Mouse (Mus musculus) liver, embryonic 15.5 days (tissue): ENCODE measurements around the gene Bmp2. TPM values are rescaled to one million over a fixed set of nuclear protein-coding genes. Genes with fewer than 3 reads are reported as not detected.

Experiments
- ATAC-seq: fragments of 200-750 bp; cut with Nextera tagmentation; 2 replicates; pipeline ENCODE4 v1.8.0; 2017; ENCODE audit warnings: moderate number of reproducible peaks, mild to moderate bottlenecking, moderate library complexity; ENCODE audit not compliant: insufficient read depth
- H3K27ac ChIP-seq: fragments of 300-500 bp; sonication (generic); replicated peaks from 2 replicates; pipeline ENCODE4 v1.5.1; 2015; ENCODE audit warnings: mild to moderate bottlenecking, inconsistent platforms
- H3K27me3 ChIP-seq: fragments of 300-500 bp; sonication (generic); 2 replicates; pipeline ENCODE4 v1.6.1; 2015; ENCODE audit warnings: mild to moderate bottlenecking, inconsistent platforms
- H3K36me3 ChIP-seq: fragments of 300-500 bp; sonication (generic); replicated peaks from 2 replicates; pipeline ENCODE4 v1.6.1; 2015; ENCODE audit warnings: moderate library complexity, mild to moderate bottlenecking, inconsistent platforms
- H3K4me1 ChIP-seq: fragments of 300-500 bp; sonication (generic); replicated peaks from 2 replicates; pipeline ENCODE4 v1.6.1; 2015; ENCODE audit warnings: inconsistent platforms
- H3K4me2 ChIP-seq: fragments of 300-500 bp; sonication (generic); 2 replicates; pipeline ENCODE4 v1.6.1; 2015; ENCODE audit warnings: moderate library complexity, mild to moderate bottlenecking, inconsistent platforms
- H3K4me3 ChIP-seq: fragments of 300-500 bp; sonication (generic); replicated peaks from 2 replicates; pipeline ENCODE4 v1.5.1; 2015; ENCODE audit warnings: mild to moderate bottlenecking, inconsistent platforms
- H3K9ac ChIP-seq: fragments of 300-500 bp; sonication (generic); 2 replicates; pipeline ENCODE4 v1.6.1; 2015; ENCODE audit warnings: moderate library complexity, mild to moderate bottlenecking, inconsistent platforms
- H3K9me3 ChIP-seq: fragments of 300-500 bp; sonication (generic); replicated peaks from 2 replicates; pipeline ENCODE4 v1.6.1; 2016; ENCODE audit warnings: inconsistent platforms
- WGBS: fragments of 180-500 bp; shearing (Covaris S2); methylation state at CpG from one replicate; pipeline ENCODE4 v1.1.7; 2015; ENCODE audit warnings: mixed read lengths; ENCODE audit not compliant: insufficient replicate concordance; 5-methylcytosine and 5-hydroxymethylcytosine counted together
- polyA plus RNA-seq: library from polyadenylated mRNA; unstranded; fragments of >200 nt; fragmentation: Nextera tagmentation; extraction: Ambion mirVana; gene quantifications from 2 replicates; pipeline ENCODE4 v1.2.1, GENCODE M21; 2015

Bmp2 gene
- 3.7 and 3.9 TPM in 2 replicates for polyA plus RNA-seq

DNA sequence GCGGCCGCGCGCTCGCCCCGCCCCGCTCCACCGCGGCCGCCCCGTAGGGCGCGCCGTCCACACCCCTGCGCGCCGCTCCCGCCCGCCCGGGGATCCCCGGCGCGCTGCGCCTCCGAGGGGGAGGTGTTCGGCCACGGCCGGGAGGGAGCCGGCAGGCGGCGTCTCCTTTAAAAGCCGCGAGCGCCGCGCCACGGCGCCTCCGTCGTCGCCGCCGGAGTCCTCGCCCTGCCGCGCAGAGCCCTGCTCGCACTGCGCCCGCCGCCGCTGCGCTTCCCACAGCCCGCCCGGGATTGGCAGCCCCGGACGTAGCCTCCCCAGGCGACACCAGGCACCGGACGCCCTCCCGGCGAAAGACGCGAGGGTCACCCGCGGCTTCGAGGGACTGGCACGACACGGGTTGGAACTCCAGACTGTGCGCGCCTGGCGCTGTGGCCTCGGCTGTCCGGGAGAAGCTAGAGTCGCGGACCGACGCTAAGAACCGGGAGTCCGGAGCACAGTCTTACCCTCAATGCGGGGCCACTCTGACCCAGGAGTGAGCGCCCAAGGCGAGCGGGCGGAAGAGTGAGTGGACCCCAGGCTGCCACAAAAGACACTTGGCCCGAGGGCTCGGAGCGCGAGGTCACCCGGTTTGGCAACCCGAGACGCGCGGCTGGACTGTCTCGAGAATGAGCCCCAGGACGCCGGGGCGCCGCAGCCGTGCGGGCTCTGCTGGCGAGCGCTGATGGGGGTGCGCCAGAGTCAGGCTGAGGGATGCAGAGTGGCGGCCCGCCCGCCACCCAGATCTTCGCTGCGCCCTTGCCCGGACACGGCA lies at the start of gene Bmp2:
Gene Bmp2, plus strand, starts transcription at position 129 of the 811 bp plus-strand sequence.
- H3K27ac ChIP-seq, result no peak within 1 kb of the TSS
- H3K4me3 ChIP-seq, result peak within 1 kb of the TSS; percentile 46
- H3K4me1 ChIP-seq, result peaks cover 9% of the 10 kb centered on the region
- peaks cover 77% of the 10 kb centered on the region for H3K27me3 ChIP-seq
- WGBS, result under 1% methylated on average over 106 of the region's 110 CpGs
- no peaks in the 10 kb centered on the region for H3K36me3 ChIP-seq
- H3K4me2 ChIP-seq, result peak within 1 kb of the TSS; percentile 61
- H3K9me3 ChIP-seq, result no peaks in the 10 kb centered on the region
- ATAC-seq, result peak; percentile 50
- no peak within 1 kb of the TSS; the same call in 1 of the 2 replicates for H3K9ac ChIP-seq

DNA sequence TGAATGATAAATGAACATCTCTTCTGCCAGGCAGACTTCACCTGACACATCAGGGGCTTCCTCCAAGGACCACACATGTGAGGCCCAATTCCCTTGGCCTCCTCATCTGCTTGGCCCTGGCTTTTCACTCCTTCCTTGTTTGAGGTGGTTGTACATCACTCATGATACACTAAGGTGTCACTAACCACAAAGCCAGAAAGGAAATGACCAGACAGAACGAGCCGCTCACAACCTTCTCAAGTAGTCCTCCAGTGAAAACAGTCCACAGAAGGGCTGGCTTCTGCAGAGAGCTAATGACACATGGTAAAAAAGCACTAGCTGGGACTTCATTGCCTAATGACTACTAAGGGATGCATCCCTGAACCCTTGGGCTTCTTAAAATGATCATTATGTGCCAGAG lies 46.3 kb upstream of the Bmp2 start:
- Histone ChIP-seq H3K4me3 (no peak overlapping the region), H3K4me1 (no peaks in the 10 kb centered on the region), H3K4me2 (no peak overlapping the region), H3K27me3 (no peaks in the 10 kb centered on the region), H3K36me3 (no peaks in the 10 kb centered on the region), H3K9ac (no peak overlapping the region), H3K9me3 (no peaks in the 10 kb centered on the region), H3K27ac (no peak overlapping the region)
- WGBS, result 21% methylated on average over 2 of the region's 2 CpGs
- ATAC-seq, result no peak

DNA sequence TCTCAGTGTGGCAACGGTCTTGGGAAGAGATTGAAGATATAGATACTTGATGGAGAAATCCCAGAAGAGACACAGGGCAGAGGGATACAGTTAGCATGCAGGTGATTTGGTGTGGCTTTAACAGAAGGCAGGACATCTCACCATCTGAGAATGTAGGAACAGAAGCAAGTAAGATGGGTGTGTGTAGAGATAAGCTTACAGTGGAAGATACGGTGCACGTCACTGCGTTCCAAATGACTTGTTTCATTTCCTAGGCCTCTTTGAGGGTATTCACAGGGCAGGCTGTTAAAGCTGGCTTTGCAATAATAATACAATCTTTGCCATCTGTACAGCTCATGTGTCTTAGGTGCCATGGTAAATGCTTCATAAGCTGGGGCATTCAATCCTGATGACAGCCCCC lies 44.9 kb upstream of the Bmp2 start:
- WGBS, result 35% methylated on average over 4 of the region's 4 CpGs
- no peaks in the 10 kb centered on the region for H3K27me3 ChIP-seq
- H3K4me2 ChIP-seq, result no peak overlapping the region
- H3K4me3 ChIP-seq, result no peak overlapping the region
- no peaks in the 10 kb centered on the region for H3K9me3 ChIP-seq
- no peak for ATAC-seq
- no peaks in the 10 kb centered on the region for H3K4me1 ChIP-seq
- no peak overlapping the region for H3K9ac ChIP-seq
- no peak overlapping the region for H3K27ac ChIP-seq
- no peaks in the 10 kb centered on the region for H3K36me3 ChIP-seq

DNA sequence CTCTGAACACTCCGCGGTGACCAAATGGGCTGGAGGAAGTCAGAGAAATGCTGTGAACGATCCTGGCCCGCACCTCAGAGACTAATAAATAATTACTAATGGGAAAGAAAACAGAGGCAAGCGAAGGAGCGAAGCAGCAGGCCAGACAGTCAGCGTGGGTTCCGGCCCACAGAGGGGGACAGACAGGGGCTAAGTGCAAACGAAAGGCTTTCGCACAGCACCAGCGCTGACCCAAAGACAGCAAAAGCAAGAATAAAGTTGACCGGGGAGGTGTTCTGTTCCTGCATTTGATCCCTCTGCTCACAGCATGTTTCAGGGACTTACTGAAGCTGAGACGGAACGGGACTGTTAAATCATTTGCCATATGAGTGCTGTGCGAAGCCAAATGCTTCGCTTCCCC lies 42.8 kb upstream of the Bmp2 start:
- no peaks in the 10 kb centered on the region for H3K27me3 ChIP-seq
- no peaks in the 10 kb centered on the region for H3K4me1 ChIP-seq
- ATAC-seq, result no peak
- H3K27ac ChIP-seq, result no peak overlapping the region
- no peak overlapping the region for H3K4me2 ChIP-seq
- H3K9ac ChIP-seq, result no peak overlapping the region
- no peaks in the 10 kb centered on the region for H3K36me3 ChIP-seq
- 76% methylated on average over 16 of the region's 16 CpGs for WGBS
- no peaks in the 10 kb centered on the region for H3K9me3 ChIP-seq
- no peak overlapping the region for H3K4me3 ChIP-seq

DNA sequence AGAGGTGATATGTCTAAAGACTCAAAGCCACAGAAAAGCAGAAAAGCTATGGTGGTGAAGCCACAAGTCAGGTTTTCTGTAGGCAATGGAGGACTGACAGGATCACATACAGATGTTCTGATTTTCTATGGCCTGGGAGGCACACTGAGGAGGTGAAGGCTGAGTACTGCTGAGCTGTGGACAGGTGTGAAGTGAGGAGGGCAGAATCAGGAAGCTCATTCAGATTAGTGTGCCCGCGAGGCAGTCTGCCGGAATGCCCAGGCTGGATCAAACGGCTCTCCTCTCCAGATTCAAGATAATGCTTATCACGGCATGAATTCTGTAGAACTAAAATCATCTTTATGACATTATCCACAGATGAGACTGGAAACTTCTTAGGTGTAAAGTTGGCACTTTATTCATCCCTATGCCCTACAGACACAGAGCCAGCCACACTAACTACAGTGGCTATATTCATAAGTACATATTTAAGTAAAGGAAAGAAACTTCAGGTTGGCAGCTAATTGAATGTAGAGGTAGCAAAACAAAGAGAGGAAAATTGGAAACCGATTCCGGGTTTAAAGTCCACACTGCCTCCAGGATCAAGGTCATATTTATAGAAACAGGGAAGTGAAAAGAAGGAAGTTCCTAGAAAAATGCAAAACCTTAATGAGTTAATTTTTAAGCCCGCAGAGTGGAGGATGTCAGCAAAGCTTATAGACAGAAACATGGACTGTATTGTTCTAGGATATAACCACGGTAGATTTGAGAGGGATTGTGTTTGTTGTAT lies 40.8 kb upstream of the Bmp2 start:
- no peak for ATAC-seq
- 34% methylated on average over 9 of the region's 9 CpGs for WGBS
- no peaks in the 10 kb centered on the region for H3K36me3 ChIP-seq
- no peak overlapping the region for H3K4me3 ChIP-seq
- H3K9me3 ChIP-seq, result no peaks in the 10 kb centered on the region
- H3K9ac ChIP-seq, result no peak overlapping the region
- H3K4me1 ChIP-seq, result no peaks in the 10 kb centered on the region
- no peak overlapping the region for H3K4me2 ChIP-seq
- no peaks in the 10 kb centered on the region for H3K27me3 ChIP-seq
- H3K27ac ChIP-seq, result no peak overlapping the region

DNA sequence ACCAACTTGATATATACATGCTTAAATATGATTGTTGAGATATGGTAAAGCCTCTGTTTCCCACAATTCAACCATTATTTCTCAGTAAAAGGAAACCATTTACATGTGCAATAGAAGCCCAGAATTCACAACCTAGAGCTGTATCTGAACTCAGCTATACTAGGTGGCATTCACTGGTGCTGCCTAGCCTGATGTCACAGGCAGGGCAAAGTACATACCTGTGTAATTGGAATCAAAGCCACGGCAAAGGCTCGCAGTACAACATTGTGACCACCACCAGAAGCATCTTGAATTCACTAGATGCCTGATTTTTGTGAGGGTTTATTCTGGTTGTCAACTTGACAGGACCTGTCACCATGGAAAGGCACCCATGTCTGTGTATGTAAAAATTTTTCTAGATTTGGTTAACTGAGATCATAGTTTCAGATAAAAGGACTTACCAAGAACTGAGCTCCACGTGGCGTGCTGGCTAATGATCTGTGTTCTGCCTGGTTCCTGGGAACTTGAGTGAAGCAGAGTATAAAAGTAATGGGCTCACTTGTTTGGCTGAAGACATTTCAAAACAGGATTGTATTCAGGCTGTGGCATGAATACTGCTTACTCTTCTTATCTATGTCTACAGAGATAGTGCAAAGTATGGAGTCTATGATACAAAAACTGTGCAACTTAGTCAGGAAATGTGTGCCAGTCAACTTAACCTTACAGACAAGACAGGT lies 35.5 kb upstream of the Bmp2 start:
- Histone ChIP-seq H3K9me3 (no peaks in the 10 kb centered on the region), H3K27me3 (no peaks in the 10 kb centered on the region), H3K4me3 (no peak overlapping the region), H3K4me1 (no peaks in the 10 kb centered on the region), H3K27ac (no peak overlapping the region), H3K36me3 (no peaks in the 10 kb centered on the region), H3K4me2 (no peak overlapping the region), H3K9ac (no peak overlapping the region)
- 64% methylated on average over 4 of the region's 4 CpGs for WGBS
- ATAC-seq, result no peak

DNA sequence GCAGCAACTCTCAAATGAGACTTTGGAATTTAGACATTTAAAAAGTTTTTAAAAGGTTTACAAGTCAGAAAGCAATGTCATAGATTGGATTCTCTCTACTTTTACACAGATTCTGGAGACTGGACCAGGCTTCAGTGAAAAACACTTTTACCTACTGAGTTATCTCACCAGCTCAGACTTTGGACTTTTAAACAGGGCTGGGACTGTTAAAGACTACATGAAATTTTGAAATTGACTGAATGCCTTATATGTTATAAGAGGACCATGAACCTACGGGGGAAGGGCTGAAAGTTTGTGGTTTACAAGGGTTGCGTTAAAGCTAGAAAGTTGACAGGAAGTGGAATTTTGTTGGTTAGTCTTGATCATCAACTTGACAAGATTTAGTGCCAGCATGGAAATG lies 34.1 kb upstream of the Bmp2 start:
- H3K4me3 ChIP-seq, result no peak overlapping the region
- no peaks in the 10 kb centered on the region for H3K4me1 ChIP-seq
- ATAC-seq, result no peak
- H3K9me3 ChIP-seq, result no peaks in the 10 kb centered on the region
- no peak overlapping the region for H3K27ac ChIP-seq
- H3K9ac ChIP-seq, result no peak overlapping the region
- no peaks in the 10 kb centered on the region for H3K27me3 ChIP-seq
- H3K36me3 ChIP-seq, result no peaks in the 10 kb centered on the region
- no peak overlapping the region for H3K4me2 ChIP-seq
- WGBS, result 23% methylated on average over 2 of the region's 2 CpGs

DNA sequence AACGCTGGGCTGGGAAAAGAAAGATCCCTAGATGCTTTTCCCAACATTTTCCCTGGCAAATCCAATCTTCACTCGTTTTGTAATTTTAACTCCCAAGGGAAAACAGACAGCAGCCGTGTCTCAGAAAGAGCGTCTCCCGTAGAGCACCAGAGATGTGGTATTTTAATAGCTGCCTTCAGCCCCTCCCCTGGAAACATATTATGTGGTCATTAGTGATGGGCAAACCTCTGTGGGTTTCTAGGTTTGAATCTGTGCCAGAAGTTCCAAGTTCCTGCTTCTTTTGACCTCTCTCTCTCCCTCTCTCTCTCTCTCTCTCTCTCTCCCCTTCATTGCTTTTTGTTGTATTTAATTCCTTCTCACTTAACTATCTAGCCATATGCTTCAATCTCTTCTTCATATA lies 30.8 kb upstream of the Bmp2 start:
- Histone ChIP-seq H3K4me3 (no peak overlapping the region), H3K27me3 (no peaks in the 10 kb centered on the region), H3K9ac (no peak overlapping the region), H3K36me3 (no peaks in the 10 kb centered on the region), H3K4me1 (no peaks in the 10 kb centered on the region), H3K4me2 (no peak overlapping the region), H3K9me3 (no peaks in the 10 kb centered on the region), H3K27ac (no peak overlapping the region)
- ATAC-seq, result no peak
- WGBS, result 58% methylated on average over 5 of the region's 5 CpGs

DNA sequence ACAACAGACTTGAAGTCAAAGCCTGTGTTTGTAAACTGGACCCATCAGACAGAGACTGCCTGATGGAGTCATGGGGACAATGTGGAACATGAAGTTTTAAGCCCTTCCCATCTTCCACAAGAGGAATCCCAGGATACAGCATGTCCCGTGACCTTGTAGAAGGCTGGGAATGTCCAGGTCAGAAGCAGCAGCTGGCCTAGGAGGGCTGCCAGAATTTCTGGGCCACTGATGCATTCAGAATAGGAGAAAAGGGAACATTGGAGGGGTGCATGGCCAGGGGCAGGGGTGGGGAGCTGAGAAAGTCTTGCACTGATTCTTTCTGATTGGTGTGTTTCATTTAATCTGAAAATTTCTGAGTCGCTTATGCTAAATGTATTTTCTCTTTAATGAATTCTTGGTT lies 29.8 kb upstream of the Bmp2 start:
- Histone ChIP-seq H3K36me3 (no peaks in the 10 kb centered on the region), H3K9ac (no peak overlapping the region), H3K27ac (no peak overlapping the region), H3K4me1 (no peaks in the 10 kb centered on the region), H3K4me2 (no peak overlapping the region), H3K4me3 (no peak overlapping the region), H3K9me3 (no peaks in the 10 kb centered on the region), H3K27me3 (no peaks in the 10 kb centered on the region)
- WGBS, result 72% methylated on average over 2 of the region's 2 CpGs
- ATAC-seq, result no peak

DNA sequence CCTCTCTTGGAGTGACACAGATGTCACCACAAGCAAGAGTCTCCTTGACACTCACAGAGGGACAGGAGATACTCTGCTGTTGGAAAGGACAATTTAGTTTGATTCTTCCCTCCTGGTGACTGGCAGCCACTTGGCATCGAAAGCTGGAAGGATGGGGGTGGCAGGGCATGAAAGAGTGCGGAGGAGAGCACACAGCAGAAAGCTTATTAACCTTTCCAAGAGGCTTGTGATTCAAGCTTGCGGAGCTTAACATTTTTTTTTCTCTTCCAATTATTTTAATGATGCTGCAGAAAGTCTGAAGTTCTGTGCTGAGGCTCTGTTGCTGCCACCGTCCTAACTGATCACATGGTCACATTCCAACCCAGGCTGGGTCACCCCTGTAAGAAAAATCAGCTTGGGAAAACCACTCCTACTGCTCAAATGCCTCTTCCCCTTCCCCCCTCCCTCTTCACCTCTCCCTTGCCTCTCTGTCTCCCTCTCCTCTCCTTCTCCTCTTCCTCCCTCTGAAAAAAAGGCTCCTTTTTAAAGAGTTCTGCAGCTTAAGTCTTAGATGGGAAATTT lies 26.3 kb upstream of the Bmp2 start:
- Histone ChIP-seq H3K9me3 (no peaks in the 10 kb centered on the region), H3K27me3 (no peaks in the 10 kb centered on the region), H3K27ac (no peak overlapping the region), H3K36me3 (no peaks in the 10 kb centered on the region), H3K4me1 (no peaks in the 10 kb centered on the region), H3K4me2 (no peak overlapping the region), H3K4me3 (no peak overlapping the region), H3K9ac (no peak overlapping the region)
- WGBS, result 45% methylated on average over 4 of the region's 4 CpGs
- no peak for ATAC-seq

DNA sequence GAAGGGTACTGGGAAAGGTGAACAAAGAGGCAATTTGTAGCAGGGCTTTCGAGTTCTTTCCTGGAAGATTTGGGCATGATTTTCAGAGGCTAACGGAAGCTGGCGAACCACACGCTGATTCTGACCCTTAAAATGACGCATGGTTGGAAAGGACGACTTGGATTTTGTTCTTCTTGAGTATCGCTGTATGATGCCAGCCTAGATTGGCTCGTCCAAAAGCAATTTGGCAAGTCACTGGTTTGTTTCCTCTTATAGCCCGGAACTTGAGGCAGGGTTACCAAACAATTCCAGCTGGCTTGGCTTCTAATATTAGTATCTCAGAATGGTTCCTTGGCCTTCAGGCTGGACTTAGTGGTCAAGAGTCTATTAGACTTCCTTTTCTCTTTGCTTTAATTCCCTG lies 22.6 kb upstream of the Bmp2 start:
- Histone ChIP-seq H3K4me2 (no peak overlapping the region), H3K4me1 (no peaks in the 10 kb centered on the region), H3K27ac (no peak overlapping the region), H3K27me3 (no peaks in the 10 kb centered on the region), H3K9ac (no peak overlapping the region), H3K4me3 (no peak overlapping the region), H3K9me3 (no peaks in the 10 kb centered on the region), H3K36me3 (no peaks in the 10 kb centered on the region)
- no peak for ATAC-seq
- 76% methylated on average over 9 of the region's 9 CpGs for WGBS
